Mouse (Mus musculus) spleen, adult 2 months (tissue): ENCODE data around the gene Tmem82.

Experiments used
- CTCF ChIP-seq: fragments of 200-500 bp; IDR thresholded peaks from 2 replicates; pipeline ENCODE4 v1.5.1; 2011; ENCODE audit warnings: mild to moderate bottlenecking, inconsistent platforms; ENCODE audit not compliant: insufficient read depth, insufficient read length, insufficient replicate concordance; ENCODE audit errors: extremely low read depth
- POLR2A ChIP-seq: fragments of 200-500 bp; IDR thresholded peaks from 2 replicates; pipeline ENCODE4 v1.6.1; 2011; ENCODE audit warnings: low read depth, low read length, inconsistent platforms

- no peak for TF ChIP-seq POLR2A
- TF ChIP-seq CTCF, result no peak
Measured at GRCm38 (mm10) chr4:141656932-141657331, 38.5 kb upstream of the Tmem82 start.
